Mouse (Mus musculus): ENCODE measurements around the gene Slfn4.
"Not testable (repeated sequence)": the region's sequence is repeated elsewhere in the genome, so short reads cannot be mapped to it uniquely, and the experiment has no call there.

Gene Slfn4

DNA sequence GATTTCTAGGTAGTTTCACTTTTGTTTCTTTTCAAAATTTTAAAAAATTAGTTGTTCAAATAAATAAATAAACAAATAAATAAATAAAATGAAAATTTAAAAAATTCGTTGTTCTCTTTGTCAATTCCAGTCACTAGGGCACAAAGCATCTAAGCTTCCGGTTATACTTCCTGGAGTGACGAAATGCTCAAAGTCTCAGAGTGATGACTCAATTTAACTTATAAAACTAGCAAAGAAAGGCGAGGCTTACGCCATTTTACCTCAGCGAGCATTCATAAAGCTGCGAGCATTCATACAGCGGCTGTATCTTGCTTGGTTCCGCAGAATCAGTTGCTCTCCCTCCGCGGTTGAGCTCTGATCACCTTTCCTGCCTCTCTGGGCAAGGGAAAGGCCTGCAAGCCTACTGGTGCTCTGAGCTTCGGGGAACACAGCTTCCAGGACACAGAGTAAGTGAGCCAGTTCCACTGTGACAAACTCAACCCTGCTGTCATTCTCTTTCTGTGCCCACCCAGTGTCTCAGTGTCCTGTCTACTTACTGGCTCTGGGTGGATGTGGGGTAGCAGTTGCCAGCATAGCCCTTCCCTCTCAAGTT lies at the start of gene Slfn4:
Gene Slfn4 (plus strand): TSS at position 239 of the 592 bp plus-strand sequence.
- DNase-seq (ENCODE audit: low read depth, low spot score), result no peak

DNA sequence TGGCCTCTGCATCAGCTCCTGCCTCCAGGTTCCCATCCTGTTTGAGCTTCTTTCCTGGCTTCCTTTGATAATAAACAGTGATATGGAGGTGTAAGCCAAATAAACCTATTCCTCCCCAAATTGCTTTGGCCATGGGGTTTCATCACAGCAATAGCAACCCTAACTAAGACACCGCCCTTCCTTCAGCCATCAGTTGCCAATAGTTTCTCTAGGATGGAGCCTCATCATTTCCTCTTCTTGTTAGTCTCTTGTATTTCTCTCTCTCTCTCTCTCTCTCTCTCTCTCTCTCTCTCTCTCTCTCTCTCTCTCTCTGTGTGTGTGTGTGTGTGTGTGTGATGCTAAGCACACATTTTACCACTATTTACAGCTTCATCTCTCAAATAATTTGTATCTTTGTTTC lies 49.4 kb upstream of the Slfn4 start:
- DNase-seq (ENCODE audit: low read depth, low spot score), result not testable (repeated sequence)

DNA sequence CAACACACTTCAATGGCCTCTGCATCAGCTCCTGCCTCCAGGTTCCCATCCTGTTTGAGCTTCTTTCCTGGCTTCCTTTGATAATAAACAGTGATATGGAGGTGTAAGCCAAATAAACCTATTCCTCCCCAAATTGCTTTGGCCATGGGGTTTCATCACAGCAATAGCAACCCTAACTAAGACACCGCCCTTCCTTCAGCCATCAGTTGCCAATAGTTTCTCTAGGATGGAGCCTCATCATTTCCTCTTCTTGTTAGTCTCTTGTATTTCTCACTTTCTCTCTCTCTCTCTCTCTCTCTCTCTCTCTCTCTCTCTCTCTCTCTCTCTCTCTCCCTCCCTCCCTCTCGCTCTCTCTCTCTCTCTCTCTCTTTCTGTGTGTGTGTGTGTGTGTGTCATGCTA lies 37.7 kb upstream of the Slfn4 start:
- not testable (repeated sequence) for DNase-seq (ENCODE audit: low read depth, low spot score)

DNA sequence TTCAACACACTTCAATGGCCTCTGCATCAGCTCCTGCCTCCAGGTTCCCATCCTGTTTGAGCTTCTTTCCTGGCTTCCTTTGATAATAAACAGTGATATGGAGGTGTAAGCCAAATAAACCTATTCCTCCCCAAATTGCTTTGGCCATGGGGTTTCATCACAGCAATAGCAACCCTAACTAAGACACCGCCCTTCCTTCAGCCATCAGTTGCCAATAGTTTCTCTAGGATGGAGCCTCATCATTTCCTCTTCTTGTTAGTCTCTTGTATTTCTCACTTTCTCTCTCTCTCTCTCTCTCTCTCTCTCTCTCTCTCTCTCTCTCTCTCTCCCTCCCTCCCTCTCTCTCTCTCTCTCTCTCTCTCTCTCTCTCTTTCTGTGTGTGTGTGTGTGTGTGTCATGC lies 26.0 kb upstream of the Slfn4 start:
- not testable (repeated sequence) for DNase-seq (ENCODE audit: low read depth, low spot score)

DNA sequence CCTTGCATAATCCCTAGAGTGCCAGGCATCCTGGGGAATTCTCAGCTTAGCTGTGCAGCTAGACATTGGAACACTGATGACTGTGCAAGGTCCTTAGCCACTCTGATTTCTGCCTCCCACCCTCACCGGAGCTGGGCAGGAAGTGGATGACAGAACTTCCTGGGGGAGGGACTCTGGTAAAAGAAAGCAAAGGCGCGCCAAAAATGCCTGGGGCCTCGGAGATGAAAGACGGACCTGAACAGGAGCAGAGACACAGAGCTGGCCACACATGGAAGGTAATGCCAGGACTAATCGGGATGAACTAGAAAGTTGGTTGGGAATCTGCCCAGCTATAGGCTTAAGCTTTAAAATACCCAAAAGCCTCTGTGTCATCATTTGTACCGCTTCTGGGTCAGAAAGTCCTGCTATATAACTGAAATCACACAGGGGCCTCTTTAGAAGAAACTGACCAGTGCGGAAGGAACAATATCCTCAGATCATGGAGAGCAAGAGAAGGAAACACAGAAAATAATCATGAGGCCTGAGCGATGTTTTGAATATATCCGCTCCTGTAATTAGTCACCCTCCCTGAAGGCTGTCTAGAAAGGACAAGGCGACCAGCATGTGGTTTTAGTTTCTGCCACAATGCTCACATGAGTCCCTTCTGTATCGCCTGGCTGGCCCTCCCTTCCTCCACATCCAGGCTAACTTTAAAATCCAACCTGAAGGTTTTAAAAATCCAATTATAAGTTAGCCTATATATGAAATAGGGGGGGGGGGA lies 16.3 kb downstream of the Slfn4 start, which contains the start of gene Slfn3:
Gene Slfn3 (plus strand): TSS at position 197 of the 760 bp plus-strand sequence.
- no peak for DNase-seq (ENCODE audit: low read depth, low spot score)

DNA sequence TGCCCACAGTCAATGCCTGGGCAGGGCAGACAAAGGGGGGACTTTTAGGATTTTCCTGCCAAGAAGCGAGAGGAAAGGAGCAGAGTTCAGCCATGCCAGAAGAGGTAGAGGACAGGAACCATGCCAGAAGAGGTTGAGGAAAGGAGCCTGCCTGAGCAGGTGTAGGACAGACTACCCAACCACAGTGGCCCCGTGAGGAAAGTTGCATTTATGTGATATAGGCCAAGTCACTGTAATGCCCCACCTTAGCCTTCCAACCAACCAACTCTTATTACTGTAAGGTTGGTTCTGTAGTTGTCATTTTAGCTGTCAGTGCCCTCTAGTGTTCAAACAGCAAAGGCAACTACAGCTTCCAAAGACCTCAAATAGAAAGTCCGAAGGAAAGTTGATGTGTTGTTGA lies 17.0 kb downstream of the Slfn4 start:
- peak; percentile 19 for DNase-seq (ENCODE audit: low read depth, low spot score)

DNA sequence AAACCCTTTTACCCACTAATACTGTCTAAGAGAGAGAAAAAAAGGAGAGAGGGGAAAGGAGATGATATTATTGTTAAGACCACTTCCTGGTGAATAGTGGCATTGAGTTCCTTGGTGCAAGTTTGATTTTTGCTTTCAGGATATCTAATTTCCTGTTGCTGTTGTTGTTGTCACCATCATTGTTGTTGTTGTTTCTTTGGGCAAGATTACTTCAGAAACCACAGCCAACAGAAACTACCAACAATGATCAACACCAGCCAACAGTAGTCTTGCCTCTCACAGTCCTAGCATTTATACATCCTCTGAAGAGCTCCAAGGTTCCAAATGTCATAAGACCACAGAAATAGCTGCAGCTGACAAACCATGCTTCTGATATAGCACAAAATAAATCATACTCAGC lies 30.0 kb downstream of the Slfn4 start:
- no peak for DNase-seq (ENCODE audit: low read depth, low spot score)

DNA sequence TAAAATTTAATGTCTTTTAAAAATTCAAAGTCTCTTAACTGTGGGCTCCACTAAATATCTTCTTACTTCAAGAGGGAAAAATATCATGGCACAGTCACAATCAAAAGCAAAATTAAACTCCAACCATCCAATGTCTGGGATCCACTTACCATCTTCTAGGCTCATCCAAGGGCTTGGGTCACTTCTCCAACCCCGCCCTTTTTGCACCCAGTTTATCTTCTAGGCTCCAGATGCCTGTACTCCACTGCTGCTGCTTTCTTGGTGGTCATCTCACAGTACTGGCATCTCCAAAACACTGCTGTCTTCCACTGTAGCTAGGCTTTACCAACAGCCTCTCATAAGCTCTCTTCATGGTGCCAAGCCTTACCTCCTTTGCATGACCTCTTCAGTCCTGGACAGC lies 41.1 kb downstream of the Slfn4 start:
- no peak for DNase-seq (ENCODE audit: low read depth, low spot score)

DNA sequence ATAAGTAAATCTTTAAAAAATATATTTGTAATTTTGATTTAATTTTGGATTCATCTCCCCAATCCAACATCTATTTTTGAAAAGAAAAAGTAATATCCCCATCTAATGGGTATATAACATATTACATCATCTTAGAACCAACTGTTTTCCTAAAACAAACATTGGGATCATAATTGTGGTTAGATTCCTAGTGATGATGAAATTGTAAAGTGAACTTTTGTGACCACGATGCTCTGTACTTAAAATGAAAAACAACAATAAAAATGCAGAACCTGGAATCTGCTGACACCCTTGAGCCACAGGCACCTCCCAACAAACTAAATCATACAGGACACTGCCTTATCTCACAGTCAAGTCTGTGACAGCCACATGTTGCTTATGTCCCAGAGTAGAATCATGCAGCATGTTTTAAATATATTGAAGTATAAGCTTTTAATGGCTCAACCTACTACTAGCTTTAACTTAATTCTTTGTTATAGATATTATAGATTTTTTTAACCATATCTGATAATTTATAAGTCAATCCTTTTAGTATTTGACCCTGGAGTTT lies 46.4 kb downstream of the Slfn4 start:
- DNase-seq (ENCODE audit: low read depth, low spot score), result no peak

DNA sequence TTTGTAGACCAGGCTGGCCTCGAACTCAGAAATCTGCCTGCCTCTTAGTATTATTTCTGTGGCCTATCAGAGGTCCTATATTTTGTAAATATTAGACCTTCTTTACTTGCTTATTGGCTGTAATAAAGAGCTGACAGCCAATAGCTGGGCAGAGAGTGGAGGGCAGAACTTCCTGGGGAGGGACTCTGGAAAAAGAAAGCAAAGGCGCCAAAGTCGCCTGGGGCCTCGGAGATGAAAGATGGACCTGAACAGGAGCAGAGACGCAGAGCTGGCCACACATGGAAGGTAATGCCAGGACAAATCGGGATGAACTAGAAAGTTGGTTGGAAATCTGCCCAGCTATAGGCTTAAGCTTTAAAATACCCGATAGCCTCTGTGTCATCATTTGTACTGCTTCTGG lies 48.4 kb downstream of the Slfn4 start:
- no peak for DNase-seq (ENCODE audit: low read depth, low spot score)

DNA sequence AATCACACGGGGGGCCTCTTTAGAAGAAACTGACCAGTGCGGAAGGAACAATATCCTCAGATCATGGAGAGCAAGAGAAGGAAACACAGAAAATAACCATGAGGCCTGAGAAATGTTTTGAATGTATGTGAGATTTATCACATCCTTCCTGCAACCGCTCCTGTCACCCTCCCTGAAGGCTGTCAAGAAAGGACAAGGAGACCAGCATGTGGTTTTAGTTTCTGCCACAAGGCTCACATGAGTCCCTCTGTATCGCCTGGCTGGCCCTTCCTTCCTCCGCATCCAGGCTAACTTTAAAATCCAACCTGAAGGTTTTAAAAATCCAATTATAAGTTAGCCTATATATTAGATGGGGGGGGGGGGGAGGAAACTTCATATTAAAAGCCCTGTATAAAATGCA lies 48.8 kb downstream of the Slfn4 start:
- not testable (repeated sequence) for DNase-seq (ENCODE audit: low read depth, low spot score)

DNA sequence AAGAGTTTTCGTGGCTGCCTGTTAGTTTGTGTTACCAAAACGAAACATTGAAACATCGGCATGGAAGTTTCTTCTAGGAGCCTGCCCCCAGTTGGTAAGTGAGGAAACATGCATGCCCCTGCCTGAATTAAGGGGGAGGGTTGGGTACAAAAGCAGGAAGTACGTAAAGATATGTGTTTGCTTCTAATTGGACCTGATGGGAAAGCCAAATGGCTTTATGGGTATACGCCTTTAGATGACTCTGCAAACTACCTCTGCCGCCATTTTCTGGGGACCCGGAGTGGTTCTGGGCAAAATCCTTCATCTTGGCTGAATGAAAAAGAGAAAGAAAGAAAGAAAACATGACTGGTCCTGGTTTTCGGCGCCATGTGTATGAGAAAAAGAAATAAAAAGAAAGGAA lies 49.2 kb downstream of the Slfn4 start:
- DNase-seq (ENCODE audit: low read depth, low spot score), result no peak

DNA sequence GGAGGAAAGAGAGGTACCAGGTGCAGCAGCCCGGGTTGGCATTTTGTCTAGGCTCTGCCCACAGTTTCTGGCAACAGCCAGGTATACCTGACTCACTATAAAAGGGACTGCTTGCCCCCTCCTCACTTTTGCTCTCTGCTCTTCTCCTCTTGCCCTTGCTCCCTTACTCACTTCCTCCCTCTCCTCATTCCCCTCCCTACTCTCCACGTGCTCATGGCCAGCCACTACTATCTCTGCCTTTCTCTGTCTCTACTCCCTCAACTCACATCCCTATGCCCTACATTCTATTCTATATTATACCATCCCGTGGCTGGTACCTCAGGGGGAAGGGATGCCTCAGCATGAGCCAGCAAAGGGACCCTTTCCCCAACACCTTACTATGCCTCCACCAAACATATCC lies 49.8 kb downstream of the Slfn4 start:
- DNase-seq (ENCODE audit: low read depth, low spot score), result no peak

DNA sequence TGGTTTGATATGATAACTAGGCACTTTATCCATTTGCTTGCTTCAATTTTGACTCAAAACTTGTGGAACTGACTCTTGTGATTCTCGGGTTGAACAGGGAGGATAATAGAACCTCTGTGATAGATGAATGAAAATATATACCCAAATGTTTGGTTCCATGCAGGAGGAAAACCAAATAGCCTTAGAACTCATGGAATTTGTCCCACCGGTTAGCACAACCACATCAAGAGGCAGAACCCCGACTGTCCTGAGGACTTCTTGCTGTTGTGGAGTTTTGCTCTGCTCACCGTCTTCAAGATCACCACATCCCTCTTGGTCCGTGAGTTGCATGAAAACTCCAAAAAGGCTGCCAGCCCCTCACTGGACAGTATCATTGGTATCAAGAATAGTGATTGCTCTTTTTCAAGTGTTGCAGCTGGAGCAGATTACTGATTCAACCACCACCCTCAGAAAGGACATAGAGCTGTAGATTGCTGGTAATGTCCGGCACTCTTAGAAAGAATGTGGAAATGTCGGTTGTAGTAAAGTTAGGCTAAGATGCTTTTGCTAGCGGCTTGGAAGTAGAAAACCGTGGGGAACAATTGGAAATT lies 50.5 kb downstream of the Slfn4 start:
- no peak for DNase-seq (ENCODE audit: low read depth, low spot score)

DNA sequence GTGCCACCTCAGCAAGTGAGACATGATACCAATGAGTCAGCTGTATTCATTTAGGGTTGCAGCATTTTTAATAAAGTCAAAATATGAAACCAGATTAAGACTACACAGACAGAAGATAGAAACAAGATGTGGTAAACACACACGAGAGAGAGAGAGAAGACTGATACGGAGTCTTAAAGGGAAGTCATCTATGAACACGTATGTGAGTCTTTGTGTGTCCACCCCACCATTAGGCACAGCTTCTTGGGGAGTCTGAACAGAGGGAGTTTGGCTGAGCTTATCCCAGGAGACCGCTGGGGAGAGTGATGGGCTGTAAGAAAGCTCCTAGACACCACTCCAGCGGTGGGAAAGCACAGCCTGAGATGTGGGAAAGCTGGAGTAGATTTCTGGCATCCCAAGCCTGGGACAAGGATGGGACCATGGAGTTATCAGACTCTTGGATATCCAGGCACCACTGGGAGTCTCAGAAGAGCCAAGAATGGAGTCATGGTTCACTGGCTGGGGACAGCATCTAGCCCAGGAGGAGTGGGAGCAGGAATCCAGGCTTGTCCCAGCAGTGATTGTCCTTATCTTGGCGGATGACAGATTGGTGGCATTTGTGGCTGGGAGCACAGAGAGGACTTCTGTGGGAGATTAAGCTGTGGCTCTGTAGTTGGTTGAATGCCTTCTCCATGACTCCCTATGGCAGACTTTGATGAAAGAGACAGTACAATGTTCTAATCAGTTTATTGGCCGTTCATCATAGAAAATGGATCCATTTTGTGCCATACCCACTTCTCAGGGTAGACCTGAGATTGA lies 53.1 kb downstream of the Slfn4 start:
- no peak for DNase-seq (ENCODE audit: low read depth, low spot score)

DNA sequence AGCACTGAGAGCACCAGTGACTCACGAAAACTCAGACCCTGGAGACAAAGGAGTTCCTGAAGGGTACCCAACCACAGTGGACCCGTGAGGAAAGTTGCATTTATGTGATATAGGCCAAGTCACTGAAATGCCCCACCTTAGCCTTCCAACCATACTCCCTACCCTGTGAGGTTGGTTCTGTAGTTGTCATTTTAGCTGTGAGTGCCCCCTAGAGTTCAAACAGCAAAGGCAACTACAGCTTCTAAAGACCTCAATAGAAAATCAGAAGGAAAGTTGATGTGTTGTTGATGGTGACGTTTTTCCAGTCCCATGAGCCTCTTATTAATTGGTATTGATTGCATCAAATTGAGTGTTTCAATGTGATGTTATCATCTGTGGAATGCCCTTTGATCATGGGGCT lies 56.0 kb downstream of the Slfn4 start:
- DNase-seq (ENCODE audit: low read depth, low spot score), result no peak

DNA sequence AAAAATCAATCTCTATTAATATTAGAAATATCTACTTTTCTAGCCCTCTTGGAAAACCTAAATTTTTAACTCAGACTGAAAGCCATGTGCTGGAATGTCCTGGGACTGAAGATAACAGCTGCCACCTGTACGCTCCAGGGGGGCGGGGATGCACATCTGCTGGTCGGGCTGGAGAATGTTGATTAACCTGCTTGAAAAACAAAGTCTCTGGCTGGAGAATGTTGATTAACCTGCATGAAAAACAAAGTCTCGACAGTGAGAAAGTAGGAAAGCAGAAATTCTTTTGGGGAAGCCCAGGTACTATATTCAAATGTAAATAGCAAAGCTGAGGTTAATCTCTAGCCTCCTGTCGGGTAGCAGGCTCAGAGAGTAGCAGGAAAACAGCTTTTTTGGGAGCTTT lies 58.6 kb downstream of the Slfn4 start:
- not testable (repeated sequence) for DNase-seq (ENCODE audit: low read depth, low spot score)

DNA sequence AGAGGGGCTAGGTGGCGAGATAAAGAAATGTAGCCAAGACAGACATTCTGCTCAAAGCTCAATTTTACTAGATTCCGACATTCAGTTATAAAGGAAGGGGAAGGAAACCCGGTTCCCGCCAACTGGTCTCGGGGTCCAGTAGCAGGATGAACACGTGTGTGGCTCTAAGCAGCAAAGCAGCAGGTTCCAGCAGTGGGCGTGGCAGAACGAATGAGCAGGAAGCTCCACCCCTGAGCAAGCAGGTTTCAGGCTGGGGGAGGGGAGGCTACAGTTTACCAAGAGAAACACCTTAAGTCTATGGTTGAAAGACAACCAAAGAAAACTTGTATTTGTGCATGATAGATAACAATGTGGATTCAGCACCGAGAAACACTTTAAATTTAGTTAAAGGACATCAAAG lies 62.4 kb downstream of the Slfn4 start:
- DNase-seq (ENCODE audit: low read depth, low spot score), result not testable (repeated sequence)

DNA sequence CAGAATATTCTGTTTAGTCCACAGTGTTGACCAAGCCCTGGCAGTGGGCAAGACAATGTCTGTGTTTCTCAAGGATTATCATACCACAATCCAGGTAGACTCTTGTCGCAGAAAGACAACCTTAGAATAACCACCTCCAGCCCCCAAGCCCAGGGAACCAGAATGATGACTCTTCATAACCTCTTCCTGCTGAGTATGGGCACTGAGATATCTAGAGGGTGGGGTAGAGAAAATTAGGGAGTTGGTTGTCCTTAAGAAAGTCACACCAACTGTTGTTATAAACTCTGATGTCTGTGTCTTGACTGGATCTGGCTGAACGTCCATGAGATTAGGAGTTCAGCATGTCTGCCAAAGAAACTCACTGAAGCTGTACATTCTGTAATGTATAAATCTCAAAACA lies 63.4 kb downstream of the Slfn4 start:
- DNase-seq (ENCODE audit: low read depth, low spot score), result no peak

DNA sequence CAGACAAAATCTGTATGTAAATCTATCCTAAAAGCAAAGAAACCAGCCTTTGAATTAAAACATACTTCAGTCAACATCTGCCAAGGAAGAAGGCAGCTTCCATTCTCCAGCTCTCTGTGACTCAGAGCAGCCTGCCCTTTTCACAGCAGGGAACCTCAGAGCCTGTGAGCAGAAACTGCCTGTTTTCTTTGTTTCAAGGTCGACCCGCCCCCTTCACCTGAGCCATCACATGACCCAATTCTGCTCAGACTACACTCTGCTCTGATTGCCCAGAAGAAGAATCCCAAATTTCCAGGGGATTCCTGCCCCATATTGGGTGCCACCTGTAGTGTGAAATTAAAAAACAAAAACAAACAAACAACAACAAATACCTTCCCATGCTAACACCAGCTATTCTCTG lies 64.8 kb downstream of the Slfn4 start:
- DNase-seq (ENCODE audit: low read depth, low spot score), result no peak
